Mouse (Mus musculus) gastrocnemius, adult 18-20 months (tissue): ENCODE data around the gene Uaca. TPM values are rescaled to one million over a fixed set of nuclear protein-coding genes. Genes with fewer than 3 reads are reported as not detected.

ENCODE experiments used
- DNase-seq: peaks from one replicate; pipeline ENCODE4 v3.0.0; 2021; ENCODE audit warnings: low spot score
- long read RNA-seq, 2 experiments: library from polyadenylated mRNA; stranded (forward); transcript quantifications; one replicate each; pipeline ENCODE4 v2.0.0; 2021
- total RNA-seq, 2 experiments: library from RNA; stranded (reverse); gene quantifications; 2 replicates each; pipeline ENCODE4 v1.2.3; 2021

Gene Uaca
- 100 to 1,000 TPM; 137 to 171 TPM for total RNA-seq
- long read RNA-seq, experiment 1, full-length matches to known transcripts = 182 of 271 reads
- long read RNA-seq, experiment 1, partial matches to known transcripts = 47 of 271 reads
- long read RNA-seq, experiment 1, other reads (novel, unspliced or antisense) = 42 of 271 reads
- long read RNA-seq, experiment 2, full-length matches to known transcripts = 113 of 200 reads
- long read RNA-seq, experiment 2, partial matches to known transcripts = 40 of 200 reads
- long read RNA-seq, experiment 2, other reads (novel, unspliced or antisense) = 47 of 200 reads

DNA sequence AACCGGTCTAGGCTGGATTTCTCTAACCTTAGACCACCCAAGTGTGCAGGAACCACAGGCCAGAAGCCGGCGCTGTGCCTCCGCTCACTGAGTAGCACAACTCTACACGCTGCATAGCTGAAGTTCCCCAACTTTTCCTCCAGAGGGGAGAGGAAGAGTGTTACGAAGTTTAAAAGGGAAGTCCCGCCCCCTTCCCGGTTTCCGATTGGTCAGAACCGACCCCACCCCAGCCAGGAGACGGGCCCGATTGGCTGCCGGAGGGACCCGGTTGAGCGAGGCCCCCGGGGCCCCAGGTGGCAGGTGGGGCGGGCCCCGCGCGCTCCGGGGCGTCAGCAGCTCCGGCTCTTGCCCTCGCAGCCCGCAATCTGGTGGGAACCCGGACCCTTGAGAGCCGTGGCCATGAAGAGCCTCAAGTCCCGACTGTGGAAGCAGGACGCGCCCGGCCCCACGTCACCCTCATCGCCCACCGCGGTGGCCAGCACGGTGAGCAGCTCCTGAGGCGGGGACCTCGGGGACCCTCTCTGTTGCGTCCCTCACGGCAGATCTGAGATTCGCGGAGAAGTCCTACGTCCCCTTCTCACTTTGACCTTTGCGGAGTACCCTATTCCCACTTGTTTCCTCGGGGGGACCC, at the start of gene Uaca:
Gene Uaca, plus strand, starts transcription at position 333 of the 631 bp plus-strand sequence.
- peak; percentile 96 for DNase-seq

DNA sequence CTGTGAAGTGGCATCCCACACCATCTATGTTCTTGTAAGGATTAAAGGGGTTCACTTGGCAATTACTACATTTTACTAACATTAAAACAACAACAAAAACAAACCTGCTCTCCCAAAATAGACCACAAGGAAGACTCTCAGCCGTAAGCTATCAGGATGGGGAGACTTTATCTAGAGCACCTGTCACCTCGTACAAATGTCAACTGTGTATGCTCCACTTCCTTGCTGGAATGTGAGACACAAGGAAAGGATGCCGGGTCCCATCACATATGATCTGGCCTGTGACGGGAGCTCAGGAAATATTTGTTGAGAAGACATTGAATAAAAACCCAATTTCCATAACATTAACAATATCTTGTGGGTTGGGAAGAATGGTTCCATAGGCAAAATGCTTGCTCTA, 49.4 kb upstream of the Uaca start:
- DNase-seq = no peak

DNA sequence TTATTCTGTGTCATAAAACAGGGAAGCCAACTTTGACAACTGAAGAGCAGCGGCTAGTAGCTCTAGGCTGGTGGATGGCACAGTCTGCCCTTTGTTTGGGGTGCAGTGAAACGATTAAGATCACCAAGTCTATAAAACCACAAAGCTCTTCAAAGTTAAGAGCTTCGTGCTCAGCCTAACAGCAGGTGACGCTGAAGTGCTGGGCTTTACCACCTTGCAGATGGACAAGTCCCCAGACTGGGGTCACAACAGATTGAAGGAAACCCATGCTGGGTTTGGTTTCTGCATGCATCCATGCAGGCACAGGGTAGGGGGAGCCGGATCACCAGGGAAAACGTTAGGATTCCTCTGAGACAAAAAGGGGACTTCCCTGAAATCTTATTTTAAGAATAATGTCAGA, 47.8 kb upstream of the Uaca start:
- DNase-seq = no peak

DNA sequence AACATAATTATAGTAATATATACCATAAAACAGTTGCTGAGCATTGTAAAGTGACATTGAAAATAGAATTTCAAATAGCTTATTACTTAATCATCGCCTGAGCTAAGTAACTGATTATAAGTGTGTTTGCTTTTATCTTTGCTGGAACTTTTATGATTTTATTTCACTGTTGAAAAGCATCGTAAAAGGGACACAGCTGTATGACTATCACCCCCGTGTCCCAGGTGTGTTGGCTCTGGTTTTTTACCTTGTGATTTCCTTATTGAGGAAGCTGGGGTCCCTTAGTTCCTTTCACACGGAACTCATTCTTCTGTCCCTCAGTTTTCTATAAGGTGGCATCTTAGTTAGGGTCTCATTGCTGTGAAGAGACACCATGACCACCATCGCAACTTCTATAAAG, 46.7 kb upstream of the Uaca start:
- DNase-seq = no peak

DNA sequence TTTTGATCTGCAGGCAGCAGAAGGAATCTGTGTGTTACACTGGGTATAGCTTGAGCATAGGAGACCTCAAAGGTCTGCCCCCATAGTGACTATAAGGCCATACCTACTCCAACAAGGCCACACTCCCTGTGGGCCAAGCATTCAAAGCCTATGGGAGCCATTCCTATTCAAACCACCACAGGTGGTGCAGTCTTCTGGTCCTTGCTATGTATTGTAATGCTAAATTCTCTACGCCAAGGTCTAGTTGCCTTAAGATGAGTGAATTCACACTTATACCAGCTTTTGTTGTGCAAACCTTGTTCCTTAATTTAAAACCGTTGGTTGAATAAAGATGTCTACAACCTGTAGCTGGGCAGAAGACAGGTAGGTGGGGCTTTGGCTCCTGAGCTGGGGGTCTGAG, 46.2 kb upstream of the Uaca start:
- DNase-seq = no peak

DNA sequence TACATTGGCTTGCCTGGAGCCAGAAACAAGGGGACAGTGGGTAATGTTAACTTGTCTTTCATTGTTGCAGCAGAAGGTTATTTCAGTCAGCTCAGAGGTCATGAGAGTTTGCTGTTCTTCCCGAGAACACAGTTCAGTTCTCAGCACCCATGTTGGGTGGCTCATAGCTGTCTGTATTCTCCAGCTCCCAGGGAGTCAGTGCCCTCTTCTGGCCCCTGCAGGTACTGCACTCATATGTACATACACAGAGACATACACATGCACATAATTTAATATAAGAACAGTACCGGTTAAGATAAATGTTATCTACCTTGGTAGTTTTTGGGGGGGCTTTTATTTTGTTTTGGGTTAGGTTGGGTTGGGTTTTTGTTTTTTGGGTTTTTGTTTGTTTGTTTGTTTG, 45.2 kb upstream of the Uaca start:
- DNase-seq = no peak

DNA sequence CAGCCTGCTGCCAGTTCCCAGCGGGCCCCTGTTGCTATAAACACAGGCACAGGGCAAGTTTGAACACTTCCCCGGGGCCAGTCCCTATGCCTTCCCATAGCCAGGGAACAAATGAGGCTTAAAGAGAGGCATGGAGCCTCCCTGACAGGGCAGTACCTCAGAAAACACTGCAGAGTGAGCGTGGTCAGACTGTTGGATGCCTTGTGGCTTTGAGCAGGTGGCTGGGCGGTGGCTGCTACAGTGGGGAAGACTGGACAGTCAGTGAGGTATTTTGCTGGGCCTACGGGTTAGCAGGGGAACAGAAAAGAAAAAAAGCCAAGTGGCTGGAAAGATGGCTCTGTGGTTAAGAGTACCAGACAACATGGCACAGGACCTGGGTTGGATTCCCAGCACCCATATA, 43.2 kb upstream of the Uaca start:
- no peak for DNase-seq

DNA sequence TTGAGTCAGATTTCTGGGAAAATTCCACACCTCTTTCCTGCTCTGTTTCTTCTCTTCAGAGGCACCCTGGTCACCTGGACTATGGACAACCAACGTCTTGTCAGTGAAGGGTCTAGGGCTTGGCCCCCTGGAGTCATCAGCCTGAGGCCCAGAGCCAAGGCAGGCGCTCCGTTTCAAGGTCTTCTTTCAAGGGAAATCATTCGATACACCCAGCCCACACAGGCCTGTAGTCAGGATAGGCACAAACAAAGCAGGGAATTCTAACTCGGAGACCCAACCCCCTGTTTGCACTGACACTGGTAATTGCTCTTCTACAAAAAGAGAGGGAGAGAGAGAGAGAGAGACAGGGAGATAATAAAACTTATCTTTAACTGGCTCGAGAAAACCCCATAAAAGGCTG, 42.4 kb upstream of the Uaca start:
- DNase-seq = no peak

DNA sequence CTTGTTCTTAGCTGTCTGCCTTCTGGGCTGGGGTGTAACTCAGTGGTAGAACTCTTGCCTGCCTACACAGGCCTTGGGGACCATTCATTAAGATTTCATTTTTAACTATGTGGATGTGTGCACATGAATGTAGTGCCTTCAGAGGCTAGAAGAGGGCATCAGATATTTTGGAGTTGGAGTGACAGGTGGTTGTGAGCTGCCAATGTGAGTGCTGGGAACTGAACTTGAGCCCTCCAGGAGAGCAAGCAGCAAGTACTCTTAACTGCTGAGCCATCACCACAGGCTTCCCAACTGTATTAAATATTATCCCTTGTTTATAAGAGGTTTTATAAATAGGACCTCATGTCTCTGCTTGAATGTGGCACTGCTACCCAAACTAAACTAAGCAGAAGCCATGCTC, 41.7 kb upstream of the Uaca start:
- no peak for DNase-seq

DNA sequence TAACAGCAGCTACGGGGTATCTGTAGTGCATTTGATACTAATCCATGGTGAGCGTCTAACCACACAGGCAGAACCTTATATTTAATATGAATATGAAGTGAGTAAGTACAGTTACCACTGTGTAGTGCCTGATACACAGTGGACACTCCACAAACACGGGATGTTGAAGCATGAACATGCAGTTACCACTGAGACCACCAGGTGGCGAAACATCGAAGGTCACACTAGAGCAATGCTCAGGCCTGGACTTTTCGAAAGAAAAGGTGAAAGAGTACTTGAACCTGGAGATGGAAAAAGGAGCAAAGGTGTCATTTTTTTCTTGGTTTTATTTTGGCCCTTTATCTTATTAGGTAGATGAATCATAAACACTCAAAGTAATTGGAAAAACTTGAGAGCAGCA, 38.1 kb upstream of the Uaca start:
- peak; percentile 83 for DNase-seq

DNA sequence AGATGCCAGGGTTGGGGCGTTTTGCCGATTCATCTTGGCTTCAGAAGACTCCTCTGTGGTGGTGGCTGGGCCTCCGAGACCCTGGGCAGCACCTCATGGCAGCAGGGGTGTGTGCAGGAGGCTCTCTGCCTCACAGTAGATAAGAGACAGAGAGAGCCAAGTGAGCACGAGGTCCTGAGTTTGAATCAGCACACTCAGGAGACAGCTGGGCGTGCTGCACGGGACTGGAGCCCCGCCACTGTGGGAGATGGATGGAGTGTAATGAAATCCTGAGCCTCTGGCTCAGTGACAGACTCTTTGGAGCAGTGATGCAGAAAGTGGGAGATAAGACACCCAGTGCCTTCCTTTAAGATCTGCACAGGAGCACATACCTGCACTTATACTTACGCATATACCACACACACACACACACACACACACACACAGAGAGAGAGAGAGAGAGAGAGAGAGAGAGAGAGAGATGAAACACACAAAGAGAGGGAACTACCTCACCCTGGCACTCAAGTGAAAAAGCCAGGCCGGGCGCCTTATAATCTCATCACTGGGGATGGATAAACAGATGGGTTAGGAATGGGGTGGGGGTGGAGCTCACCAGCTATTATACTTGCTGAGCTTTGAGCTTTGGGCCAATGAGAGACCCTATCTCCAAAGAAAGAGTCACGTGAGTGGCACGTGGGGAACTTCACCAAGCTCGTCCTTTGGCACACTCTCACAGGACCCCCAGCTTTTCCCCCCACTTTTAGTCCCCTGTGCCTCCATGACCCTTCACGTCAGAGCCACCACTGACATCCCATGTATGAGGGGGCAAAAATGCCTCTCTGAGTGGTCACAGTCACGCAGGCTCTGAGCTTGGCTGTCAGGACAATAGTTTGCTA, 37.2 kb upstream of the Uaca start:
- DNase-seq = no peak

DNA sequence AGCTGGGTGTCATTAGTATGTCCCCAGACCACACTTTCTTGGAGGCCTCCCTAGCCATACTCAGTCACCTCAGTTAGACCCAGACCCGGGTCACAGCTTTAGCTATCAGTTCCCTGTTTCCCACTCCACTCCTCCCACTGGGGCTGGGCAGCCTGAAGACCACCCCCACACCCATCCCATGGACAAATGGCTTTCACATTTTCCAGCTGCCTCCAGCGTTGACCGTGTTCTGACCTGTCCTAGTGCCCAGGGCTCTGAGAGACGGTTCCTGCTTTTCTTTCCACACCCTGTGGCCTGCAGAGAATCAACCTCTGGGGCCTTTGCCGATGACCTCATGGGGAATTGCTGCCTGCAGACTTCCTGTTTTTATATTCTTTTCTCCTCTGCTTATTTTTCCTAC, 36.5 kb upstream of the Uaca start:
- DNase-seq = no peak

DNA sequence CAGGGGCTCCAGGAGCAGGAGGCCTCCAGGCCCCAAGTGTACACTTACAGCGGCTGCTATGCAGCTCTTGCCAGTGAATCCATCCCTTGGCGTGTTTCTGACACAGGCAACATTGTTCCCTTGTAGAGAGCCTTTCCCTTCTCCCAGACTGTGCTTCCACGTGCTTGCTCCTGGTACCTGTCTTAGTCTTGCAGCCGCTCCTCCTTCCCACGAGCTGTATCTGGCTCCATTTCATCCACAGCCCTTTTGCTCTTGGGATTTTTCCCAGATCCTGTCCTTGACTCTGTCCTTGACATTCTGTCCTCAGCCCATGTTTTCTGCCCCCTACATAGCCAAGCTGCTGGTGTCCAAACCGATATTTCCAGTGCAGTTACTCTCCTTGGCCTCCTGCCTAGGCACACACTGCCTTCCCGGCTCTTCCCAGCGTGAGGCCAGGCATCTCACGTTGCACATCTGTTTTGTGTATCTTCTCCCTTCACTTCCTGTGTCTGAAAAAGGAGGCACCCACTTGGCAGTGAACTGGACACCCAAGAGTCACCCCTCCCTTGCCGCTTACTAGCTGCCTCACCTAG, 34.8 kb upstream of the Uaca start:
- DNase-seq = peak; percentile 88

DNA sequence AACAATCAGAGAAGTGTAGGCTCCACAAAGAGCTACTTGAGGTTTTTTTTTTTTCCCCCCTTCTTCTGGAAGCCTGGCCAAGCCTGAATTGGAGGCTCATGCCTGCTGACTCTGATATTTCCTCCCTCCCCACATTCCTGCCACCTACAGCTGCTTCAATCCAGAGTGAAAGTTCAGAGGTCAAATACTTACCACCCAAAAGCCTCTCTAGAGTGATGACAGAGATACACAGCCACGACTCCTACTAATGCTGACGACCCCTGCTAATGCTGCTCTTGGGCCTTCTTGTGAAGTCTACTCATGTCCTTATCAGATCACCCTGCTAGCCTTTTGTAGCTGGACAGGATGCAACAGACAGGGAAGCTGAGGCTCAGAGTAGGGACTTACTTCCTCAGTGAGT, 29.2 kb upstream of the Uaca start:
- DNase-seq = no peak

DNA sequence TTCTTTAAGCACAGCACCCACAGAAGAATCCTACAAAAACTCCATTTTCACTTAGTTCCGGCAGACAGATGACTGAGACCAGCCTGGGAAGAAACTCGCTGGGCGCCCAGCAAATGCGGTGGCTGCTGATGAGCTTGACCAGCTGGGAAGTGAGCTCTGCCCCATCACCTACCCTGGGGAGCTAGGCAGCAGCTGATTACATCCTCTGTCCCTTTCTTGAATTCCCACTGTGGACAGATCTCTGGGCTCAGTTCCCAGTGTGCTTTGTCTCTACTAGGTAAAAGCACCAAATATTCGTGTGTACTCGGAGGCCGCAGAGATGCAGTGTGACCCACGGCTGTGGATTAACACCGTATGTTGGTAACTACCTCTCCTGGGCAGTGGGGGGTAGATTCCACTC, 25.9 kb upstream of the Uaca start:
- DNase-seq = no peak

DNA sequence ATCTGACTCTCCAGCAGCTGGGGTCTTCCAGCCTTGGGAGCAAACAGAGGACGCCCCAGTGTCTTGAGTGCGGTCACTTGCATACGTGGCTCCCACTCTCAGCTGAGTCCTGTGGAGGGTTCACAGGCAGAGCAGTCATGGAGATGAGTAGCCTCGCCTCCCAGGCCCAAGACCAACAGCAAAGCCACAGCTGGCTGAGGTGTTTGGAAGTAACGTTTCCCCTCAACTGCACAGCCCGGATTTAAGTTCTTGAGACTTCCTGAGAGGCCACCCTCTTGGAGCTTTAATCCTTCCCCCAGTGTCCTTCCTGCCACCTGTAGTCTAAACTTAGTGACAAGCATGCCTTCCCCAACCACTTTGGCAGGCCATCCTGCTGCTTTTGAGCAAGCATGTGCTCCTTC, 24.6 kb upstream of the Uaca start:
- DNase-seq = no peak

DNA sequence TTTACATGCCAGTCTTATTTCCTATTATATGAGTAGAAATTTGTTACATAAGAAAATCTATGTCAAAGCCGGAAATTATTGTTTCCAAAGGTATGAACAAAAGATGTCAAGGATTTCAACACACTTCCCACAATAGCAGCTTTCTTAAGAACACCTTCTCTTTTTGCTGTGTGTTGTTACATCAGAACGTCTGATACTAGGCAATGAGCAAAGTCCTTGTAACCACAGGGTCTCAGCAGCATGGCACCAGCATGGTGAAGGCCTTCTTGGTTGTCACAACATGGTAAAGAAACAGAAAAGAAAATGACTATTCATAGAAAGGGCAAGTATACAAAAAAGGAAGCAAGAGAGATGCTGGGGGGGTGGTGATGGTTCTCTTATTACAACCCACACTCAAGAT, 20.6 kb upstream of the Uaca start:
- no peak for DNase-seq

DNA sequence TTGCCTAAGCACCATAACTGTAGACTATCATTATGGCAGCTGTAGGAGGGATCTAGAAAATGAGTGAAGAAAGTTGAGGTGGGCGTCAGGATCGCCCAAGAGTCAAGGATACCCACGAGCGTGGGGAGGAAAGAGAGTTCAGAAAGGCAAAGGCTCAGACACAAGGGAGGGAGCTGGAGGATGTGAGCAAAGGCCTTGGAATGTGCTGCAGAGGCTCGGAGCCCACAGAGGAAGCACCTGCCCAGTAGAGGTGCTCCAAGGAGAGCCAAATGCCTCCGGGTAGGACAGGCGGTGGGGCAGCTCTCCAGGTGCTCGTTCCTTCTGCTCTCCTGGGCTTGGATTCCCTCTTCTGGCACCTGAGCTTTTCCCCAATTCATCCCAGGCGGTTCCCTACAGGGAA, 17.4 kb upstream of the Uaca start:
- DNase-seq = no peak

DNA sequence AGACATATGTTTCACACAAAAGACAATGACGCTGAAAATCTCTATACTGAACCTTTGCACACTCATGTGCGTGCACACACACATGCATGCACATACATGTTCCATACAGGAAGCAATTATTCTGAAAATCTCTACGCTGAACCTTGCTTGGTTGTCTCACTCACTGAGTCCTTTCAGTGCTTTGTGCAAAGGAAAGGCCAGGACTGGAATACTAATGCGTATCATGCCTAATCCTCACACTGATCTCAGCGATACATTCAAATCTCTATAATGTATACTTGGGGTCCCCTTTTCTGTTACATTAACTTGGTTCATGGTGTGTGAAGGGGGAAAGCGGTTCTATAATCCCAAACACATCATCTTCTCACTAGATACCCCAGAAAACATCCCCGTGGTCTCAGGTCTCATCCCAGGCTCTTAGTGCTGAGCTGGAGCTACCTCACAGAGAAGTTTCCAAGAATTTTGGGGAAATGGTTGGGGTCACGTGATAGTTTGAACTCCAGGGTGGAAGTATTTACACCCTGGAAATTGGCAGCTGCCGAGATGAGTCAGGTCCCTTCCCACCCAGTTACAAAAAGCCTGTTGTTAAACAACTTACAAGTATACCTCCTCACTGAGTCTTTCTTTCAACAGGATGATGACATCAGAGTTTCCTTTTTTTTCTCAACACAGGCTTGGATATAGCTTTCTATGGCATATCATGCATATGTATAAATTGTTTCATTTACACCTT, 12.1 kb upstream of the Uaca start:
- no peak for DNase-seq

DNA sequence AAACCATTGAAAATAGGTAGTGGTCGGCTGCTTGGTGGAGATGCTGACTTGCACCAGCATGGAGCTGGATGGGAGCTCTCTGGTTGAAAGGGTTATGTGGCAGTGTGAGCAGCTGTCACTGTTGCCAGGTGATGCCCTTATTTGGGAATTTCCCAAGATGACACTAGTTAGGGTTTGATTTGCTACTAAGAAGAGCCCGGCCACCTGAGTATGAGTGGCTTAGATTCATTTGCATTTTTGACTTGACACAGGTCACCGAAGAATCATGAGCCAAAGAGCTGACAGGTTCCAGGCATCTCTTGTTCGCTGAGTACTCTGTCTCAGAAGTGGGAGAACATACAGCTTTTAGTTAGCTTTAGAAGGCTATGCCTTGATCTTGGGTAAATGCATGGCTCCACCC, 9.3 kb upstream of the Uaca start:
- no peak for DNase-seq

DNA sequence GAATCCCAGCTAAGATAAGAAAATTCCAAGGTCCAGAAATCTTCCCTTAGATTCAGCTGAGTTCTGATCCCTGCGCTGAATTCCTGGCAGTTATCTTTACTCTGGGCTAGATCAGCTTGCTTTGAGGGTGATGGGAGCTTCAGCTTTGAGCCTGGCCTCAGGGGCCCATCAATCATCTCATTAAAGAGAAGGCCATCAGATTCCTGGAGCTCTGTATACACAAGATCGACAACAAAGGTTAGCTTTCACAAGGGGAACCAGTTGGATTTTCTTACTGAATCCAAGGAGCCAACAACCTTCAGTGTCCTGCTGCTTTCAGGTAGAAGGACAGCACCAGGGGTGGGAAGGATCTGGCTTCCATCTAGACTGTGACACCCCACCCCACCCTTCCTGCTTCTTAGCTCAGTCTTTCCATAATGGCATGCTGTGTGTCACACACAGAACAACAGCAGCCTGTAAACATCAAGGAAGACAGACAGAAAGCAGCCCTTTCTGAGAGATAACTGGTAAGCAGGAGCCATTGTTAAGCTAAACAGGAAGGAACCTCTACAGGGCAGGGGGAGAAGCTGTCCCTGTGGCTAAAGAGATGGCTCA, 6.7 kb upstream of the Uaca start:
- no peak for DNase-seq
